Mouse (Mus musculus) layer of hippocampus, adult 9-11 months (tissue): ENCODE measurements around the gene Xrcc6.
A peak's percentile ranks its signal among the peaks of the same experiment; 100 is the strongest.

ENCODE experiments used
- DNase-seq: peaks from one replicate; pipeline ENCODE4 v3.0.0; 2022

Xrcc6 gene

DNA sequence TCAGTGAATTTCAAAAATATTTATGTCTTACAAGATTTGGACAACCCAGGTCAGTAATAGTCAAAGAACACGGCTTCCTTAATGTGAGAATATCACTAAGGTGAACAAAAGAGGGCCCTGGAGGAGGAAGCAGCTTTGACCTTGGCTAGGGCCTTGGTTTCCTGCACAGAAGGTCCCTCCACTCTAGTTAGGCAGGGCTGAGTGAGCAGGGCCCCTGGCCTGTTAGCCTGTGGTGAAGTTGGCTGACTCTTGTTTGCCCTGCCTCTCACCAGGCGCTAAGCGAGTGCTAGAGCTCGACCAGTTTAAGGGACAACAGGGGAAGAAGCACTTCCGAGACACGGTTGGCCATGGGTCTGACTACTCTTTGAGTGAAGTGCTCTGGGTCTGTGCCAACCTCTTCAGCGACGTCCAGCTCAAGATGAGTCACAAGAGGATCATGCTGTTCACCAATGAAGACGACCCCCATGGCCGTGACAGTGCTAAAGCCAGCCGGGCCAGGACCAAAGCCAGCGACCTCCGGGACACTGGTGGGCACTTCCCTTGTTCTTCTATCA is 35.0 kb downstream of the Xrcc6 start:
- DNase-seq, result no peak

GRCm38 (mm10) chr15:82023965-82024635 is 36.5 kb downstream of the Xrcc6 start:
- no peak for DNase-seq

- no peak for DNase-seq
Measured at GRCm38 (mm10) chr15:82027276-82027675, 39.6 kb downstream of the Xrcc6 start.

DNA sequence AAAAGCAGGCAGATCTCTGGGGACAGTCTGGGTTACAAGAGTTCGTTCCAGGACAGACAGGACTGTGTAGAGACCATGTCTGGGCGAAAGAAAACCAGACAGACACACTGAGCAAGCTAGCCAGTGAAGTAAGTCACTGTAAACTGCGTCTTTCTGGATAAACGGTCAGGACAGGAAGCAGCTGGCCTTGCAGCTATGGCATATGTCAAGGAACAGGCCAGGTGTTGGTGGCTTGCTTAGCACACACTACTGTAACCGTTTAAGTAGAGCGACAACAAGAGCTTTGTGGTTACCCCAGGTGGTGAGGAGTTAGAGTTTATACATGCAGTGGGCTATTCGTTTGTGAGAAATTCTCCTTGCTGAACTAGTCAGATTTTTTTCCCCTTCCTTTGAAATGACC is 40.1 kb downstream of the Xrcc6 start:
- DNase-seq, result no peak

DNA sequence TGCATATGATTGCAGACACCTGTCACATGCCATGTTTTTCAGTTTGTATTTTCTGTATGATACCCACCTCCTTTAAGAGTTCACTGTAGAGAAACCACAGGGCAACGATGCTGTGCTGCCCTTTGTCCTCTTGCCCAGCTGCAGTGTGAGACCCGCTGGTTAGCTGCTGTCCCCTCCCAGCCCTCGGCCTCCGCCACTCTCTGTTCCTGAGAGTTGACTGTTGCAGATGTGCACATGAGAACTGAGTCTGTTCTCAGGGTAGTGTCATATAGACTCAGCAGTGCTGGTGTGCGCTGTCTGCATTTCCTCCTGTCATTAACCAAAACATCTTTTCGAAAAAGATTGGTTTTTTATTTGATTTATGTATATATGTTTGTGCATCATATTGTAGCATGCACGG is 44.8 kb downstream of the Xrcc6 start:
- no peak for DNase-seq

DNA sequence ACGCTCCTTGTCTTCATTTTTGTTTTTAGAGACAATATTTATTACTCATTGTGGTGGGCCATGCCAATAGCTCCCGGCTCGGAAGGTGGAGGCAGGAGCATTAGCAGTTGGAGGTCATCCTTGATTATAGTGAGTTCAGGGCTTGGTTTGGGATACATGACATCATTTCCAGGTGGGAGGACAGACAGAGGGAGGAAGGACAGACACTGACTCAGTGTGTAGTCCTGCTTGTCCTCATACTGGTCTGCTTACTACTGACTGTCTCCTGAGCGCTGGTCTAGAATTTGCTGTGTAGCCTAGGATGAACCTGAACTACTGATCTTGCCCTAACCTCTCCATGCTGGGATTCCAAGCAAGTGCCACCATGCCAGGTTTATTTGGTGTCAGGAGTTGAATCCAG is 46.1 kb downstream of the Xrcc6 start, which contains the start of gene Desi1:
Desi1 (minus strand) TSS at position 101 of the 400 bp plus-strand sequence.
- DNase-seq, result no peak

DNA sequence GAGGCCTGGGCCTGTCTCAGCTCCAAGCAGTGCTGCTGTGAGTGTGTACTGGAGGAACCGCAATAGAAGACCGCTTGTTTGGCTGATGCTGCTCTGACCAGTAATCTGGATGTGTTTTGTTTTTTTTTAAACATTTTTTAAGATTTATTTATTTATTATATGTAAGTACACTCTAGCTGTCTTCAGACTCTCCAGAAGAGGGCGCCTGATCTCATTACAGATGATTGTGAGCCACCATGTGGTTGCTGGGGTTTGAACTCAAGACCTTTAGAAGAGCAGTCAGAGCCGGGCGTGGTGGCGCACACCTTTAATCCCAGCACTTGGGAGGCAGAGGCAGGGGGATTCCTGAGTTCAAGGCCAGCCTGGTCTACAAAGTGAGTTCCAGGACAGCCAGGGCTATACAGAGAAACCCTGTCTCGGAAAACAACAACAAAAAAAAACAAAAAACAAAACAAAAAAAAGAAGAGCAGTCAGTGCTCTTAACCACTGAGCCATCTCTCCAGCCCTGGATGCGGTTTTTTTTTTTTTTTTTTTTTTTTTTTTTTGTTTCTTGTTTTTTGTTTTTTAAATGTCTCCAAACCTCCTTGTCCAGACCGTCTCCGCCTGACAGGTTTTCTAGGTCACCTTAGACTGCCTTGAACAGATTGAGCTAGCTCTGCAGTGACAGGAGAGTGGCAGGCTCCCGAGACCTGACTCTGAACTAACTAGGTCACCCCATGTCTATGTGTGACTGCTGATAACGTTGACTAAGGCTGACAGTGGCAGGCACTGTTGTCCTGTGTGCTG is 48.5 kb downstream of the Xrcc6 start:
- DNase-seq, result no peak

DNA sequence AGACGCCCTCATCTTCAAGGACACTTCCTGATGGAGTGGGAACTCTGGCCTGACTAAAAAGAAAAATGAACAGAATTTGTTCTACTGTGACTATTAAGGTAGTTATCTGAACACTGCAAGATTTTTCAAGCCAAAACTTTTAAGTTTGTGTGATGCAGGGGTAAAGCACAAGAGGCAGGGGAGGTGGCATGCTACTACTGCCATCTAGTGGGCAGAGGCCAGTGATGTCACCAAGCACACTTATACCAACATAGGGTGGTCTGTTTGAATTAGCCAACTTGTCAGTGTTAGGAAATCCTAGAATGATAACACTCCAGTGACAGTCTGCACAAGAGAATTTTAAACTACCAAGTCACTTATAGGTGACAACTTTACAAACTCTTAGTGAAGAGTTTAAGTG is 53.0 kb downstream of the Xrcc6 start:
- DNase-seq, result no peak

- DNase-seq, result no peak
Measured at GRCm38 (mm10) chr15:82044166-82044784, 56.6 kb downstream of the Xrcc6 start.

- DNase-seq, result no peak
Measured at GRCm38 (mm10) chr15:82046246-82046891, 58.7 kb downstream of the Xrcc6 start.

DNA sequence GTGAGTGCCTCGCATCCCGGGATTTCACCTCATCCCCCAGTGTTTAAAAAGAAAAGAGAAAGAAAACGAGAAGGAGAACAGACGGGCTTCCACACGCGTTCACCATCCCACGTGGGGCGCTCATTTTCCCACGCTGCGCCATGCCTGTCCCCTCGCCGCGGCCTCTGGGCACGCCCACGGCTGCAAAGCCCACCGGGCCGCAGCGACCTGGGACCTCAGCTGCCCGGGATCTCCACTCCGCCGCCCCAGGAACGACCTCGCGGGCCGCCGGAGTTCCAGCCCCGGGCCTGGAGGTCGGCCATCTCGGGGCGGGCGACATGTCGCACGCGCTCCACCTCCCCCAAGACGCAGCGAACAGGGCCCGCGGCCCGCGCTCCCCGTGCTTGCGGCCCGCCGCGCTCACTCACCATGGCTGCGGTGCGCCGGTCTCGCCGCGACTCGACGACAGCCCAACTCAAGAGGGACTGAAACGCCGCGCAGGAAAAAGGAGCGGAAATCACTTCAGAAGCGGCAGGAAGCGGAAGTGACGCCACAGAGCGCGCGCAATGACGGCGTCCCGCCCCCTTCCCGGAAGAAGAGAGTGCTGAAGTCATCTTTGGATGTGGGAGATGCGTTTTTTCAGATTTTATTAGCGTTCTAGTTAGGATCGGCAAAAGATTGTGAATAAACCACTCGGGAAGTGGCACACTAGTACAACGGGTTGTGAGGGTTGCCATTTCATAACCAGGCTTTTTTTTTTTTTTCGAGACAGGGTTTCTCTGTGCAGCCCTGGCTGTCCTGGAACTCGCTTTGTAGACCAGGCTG is 59.6 kb downstream of the Xrcc6 start, which contains the start of gene Snu13:
Snu13 (minus strand) TSS at position 519 of the 804 bp plus-strand sequence.
- peak; percentile 91 for DNase-seq

GRCm38 (mm10) chr15:82052544-82052943 is 64.9 kb downstream of the Xrcc6 start:
- DNase-seq, result no peak

GRCm38 (mm10) chr15:82058719-82059201 is 71.1 kb downstream of the Xrcc6 start, which contains the start of gene 4930407I10Rik:
TSS of gene 4930407I10Rik (plus strand) at chr15:82059151.
- no peak for DNase-seq

- no peak for DNase-seq
Measured at GRCm38 (mm10) chr15:82063909-82064308, 76.3 kb downstream of the Xrcc6 start.

DNA sequence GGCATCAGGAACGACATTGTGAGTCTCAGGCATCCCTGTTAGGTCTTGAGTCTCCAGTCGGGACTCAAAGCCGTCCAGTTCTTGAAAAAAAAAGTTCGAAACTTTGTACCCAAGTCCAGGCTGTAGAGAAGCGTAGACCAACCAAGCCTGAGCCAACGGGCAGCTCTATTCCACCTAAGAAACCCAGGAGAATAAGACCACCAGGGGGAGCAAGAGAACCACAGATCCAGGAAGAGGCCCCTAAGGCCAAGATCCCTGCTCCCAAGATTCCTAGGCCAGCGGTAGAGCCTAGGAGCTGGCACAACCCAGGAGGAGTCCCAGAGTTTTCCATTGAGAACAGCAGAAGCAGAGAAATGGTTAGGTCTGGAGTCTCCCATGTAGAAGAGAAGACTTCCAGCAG is 77.9 kb downstream of the Xrcc6 start:
- peak; percentile 72 for DNase-seq

GRCm38 (mm10) chr15:82069898-82070297 is 82.3 kb downstream of the Xrcc6 start, which contains the start of gene Mei1:
TSS of gene Mei1 (plus strand) at chr15:82069996.
- DNase-seq, result no peak

DNA sequence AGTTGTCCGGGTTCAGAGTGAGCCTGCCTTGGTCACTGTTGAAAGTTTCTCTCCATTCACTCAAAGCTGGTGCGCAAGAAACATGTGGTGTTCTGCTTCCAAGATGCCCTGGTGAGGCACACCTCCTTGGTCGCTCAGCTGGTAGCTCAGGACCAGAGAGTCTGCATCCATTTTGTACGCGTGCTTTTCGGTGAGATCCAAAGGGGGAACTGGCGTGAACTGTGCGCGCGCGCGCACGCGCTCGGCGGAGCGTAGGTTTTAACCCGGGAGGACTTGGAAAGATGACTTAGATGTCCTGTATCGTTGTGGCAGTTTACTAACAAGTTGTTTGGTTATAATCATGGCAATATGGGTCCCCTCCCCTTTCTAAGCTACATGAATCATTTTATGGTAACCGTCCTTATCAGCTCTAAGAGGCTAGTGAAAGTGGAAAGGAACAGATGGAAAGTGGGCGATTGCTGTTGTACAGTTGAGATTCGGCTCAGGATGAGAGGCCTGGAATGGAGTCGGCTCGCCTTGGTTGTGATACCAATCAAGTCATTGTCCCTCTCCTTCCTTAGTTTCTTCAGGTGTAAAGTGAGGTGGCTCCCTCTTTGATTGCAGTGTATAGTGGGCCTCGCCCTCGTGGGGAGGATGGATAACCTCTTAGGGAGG is 84.3 kb downstream of the Xrcc6 start:
- DNase-seq, result peak; percentile 40

DNA sequence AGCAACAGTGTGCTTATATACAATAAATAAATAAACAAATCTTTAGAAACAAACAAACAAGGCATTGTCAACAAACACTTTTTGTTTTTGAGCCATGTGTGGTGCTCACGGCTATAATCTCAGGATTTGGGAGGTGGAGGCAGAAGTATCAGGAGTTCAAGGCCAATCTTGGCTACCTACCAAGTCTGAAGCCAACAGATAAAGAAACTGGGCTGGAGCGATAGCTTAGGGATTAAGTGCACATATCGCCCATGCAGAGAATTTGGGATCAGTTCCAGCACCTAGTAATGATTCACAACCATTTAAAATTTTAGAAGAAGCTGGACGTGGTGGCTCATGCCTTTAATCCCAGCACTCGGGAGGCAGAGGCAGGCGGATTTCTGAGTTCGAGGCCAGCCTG is 85.9 kb downstream of the Xrcc6 start:
- no peak for DNase-seq

- no peak for DNase-seq
Measured at GRCm38 (mm10) chr15:82079883-82080282, 92.2 kb downstream of the Xrcc6 start.

GRCm38 (mm10) chr15:82081161-82081560 is 93.5 kb downstream of the Xrcc6 start:
- peak; percentile 69 for DNase-seq

- no peak for DNase-seq
Measured at GRCm38 (mm10) chr15:82085606-82086005, 98.0 kb downstream of the Xrcc6 start.
